Mouse (Mus musculus): ENCODE measurements around the gene Cdca3. TPM values are rescaled to one million over a fixed set of nuclear protein-coding genes. Genes with fewer than 3 reads are reported as not detected.
"Not testable (repeated sequence)": the region's sequence is repeated elsewhere in the genome, so short reads cannot be mapped to it uniquely, and the experiment has no call there.

The Cdca3 gene
- 188 and 197 TPM in 2 replicates for polyA plus RNA-seq (2015; fragmentation: Nextera tagmentation; extraction: Ambion mirVana)

DNA sequence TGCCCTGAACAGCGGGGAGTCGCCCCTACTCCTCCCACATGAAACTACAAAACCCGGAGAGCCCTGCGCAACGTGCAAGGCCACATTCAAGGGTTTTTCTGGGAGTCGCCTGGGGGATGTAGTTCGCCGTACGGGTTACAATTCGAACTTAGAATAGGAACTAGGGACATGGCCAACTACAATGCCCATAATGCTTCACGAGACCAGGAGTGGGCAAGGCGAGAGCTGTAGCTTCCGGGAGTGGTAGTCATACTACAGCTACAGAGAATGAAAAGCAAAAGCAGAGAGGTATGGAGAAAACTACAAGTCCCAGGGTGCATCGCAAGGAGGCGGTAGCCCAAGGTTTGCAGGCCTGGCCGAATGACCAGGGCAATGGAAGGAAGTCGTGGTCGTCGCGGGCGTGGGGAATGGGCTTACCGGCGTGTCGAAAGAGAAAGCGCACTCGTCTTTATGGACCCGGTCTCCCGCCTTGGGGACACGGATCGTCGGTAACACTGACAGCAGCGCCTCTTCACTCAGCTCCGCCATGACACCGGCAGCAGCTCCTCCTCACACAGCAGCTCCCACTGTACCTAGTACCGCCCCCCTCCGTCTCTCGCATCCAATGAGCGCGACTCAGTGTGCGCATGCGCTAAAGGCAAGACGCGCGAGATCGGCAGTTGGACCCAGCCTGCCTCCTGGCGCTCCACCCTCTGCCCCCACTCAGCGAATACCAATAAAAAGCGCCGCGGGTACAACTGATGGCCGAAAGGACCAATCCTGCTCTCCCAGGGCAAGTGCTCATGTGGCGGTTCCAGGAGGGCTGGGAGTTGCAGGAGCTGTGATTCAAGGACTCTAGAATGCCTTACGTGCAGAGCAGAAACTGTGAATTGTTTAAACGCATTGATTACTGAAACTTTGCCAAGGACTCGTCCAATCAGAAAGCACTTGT, at the start of gene Cdca3, which contains the start of gene Usp5:
Cdca3 (plus strand) TSS at position 680 of the 931 bp plus-strand sequence.
Usp5 (minus strand) TSS at position 617 of the 931 bp plus-strand sequence.
- Histone ChIP-seq H3K9me3 (no peaks in the 10 kb centered on the region), H3K27me3 (no peaks in the 10 kb centered on the region), H3K9ac (peak within 1 kb of the TSS; percentile 75), H3K4me3 (peak within 1 kb of the TSS; percentile 61), H3K4me2 (peak within 1 kb of the TSS; percentile 85), H3K36me3 (peaks cover 43% of the 10 kb centered on the region), H3K27ac (peak within 1 kb of the TSS; percentile 93), H3K4me1 (peaks cover 27% of the 10 kb centered on the region)
- ATAC-seq (ENCODE audit: borderline replicate concordance, extremely low read depth, low FRiP score, low TSS enrichment), result peak; percentile 95
- 0% methylated on average over 55 of the region's 55 CpGs for WGBS

DNA sequence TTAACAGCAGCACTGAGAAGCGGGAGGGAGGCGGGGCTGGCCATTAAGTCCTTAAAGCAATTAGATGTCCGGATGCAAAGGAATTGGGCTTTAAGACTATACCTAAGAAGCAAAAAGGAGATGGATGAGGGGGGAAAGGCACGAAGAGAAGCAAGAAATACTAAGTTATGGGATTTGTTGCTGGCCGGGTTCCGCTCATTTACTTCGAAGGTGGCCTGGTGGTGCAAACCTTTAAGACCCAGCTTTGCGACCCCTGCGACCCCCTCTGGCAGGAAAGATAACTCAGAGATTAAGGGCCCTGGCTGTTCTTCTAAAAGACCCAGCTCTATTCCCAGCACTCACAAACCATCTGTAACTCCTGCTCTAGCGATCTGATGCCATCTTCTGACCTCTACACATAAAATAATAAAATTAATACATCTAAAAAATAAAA, 49.3 kb upstream of the Cdca3 start:
- Histone ChIP-seq H3K4me2 (peak overlapping the region; percentile 77), H3K4me3 (peak overlapping the region; percentile 40), H3K4me1 (peaks cover 17% of the 10 kb centered on the region), H3K27me3 (peaks cover 12% of the 10 kb centered on the region), H3K9me3 (no peaks in the 10 kb centered on the region), H3K9ac (0 out of 2 replicates have a peak overlapping the region, but pooled peaks have one; percentile 8), H3K36me3 (no peaks in the 10 kb centered on the region), H3K27ac (no peak overlapping the region)
- ATAC-seq (ENCODE audit: borderline replicate concordance, extremely low read depth, low FRiP score, low TSS enrichment), result 0 out of 2 replicates have a peak, but pooled peaks have one; percentile 5
- 13% methylated on average over 10 of the region's 10 CpGs for WGBS

DNA sequence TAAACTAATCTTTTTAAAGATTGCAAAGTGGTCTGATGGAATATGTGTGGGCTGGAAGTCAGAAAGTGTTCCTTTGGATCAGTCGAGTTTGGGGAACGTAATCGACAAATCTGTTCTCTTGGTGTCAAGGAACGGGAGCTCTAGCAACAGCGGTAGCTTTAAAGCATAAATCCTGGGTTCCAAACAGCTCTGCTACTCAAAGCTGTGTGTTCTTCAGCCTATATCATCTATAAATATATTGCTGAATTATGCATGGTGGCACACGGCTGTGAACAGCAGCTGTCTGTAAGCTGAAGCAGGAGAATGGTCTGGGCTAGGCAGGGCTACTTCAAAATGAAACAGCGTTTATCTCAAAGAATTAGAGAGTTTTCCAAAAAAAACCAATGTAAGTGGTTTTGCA, 48.4 kb upstream of the Cdca3 start:
- Histone ChIP-seq H3K4me1 (peaks cover 17% of the 10 kb centered on the region), H3K27me3 (peaks cover 12% of the 10 kb centered on the region), H3K36me3 (no peaks in the 10 kb centered on the region), H3K4me3 (no peak overlapping the region), H3K27ac (no peak overlapping the region), H3K9me3 (no peaks in the 10 kb centered on the region), H3K9ac (no peak overlapping the region), H3K4me2 (no peak overlapping the region)
- ATAC-seq (ENCODE audit: borderline replicate concordance, extremely low read depth, low FRiP score, low TSS enrichment), result no peak
- WGBS, result 82% methylated on average over 7 of the region's 7 CpGs

DNA sequence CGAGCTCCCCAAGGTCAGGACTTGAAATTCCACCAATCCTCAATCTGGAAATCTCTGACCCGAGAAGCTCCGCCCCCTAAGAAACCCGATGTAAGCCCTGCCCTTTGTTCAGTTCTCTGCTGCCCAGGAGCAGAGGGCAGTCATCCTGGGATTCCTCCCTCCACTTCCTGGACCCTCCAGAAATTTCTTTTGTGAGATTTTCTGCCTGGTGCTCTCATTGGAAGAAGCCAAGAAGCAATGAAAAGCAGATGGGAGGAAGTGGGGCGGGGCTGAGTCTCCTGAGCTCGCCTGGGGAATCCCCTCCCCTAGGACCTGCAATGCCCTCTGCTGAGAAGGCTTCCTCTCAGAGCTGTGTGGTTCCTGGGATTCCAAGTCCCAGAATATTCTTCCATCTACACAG, 46.9 kb upstream of the Cdca3 start:
- no peaks in the 10 kb centered on the region for H3K36me3 ChIP-seq
- H3K9ac ChIP-seq, result no peak overlapping the region
- ATAC-seq (ENCODE audit: borderline replicate concordance, extremely low read depth, low FRiP score, low TSS enrichment), result peak; percentile 50; the same call in 1 of the 2 replicates
- no peak overlapping the region for H3K27ac ChIP-seq
- H3K4me1 ChIP-seq, result peaks cover 17% of the 10 kb centered on the region
- H3K4me3 ChIP-seq, result peak overlapping the region; percentile 27
- H3K9me3 ChIP-seq, result no peaks in the 10 kb centered on the region
- WGBS, result 20% methylated on average over 6 of the region's 6 CpGs
- H3K27me3 ChIP-seq, result peaks cover 12% of the 10 kb centered on the region
- peak overlapping the region; percentile 36 for H3K4me2 ChIP-seq

DNA sequence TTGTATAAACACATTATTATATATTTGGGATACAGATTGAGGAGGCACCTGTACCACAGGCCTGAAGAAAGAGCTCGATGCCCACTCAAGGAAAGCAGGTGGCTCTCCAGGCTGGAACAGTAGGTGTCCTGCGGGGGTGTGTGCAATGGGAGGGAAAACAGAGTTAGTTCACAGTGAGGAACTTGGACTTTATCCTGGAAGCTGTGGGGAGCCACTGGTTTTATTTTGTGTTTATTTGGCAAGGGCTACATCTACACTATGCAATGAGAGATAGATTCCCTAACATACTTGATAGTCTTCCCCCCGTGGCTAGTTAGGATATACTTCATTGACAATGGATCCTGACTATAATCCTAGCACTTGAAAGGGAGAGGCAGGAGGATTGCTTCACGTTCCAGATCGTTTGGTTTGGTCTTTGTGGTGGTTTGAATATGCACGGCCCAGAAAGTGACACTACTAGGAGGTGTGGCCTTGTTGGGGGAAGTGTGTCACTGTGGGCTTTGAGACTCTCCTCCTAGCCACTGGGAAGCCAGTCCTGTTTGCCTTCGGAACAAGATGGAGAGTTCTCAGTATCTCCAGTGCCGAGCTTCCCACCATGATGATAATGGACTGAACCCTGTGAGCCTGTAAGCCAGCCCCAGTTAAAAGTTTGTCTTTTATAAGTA, 42.5 kb upstream of the Cdca3 start:
- H3K9me3 ChIP-seq, result no peaks in the 10 kb centered on the region
- no peak overlapping the region for H3K27ac ChIP-seq
- H3K4me2 ChIP-seq, result no peak overlapping the region
- H3K27me3 ChIP-seq, result no peaks in the 10 kb centered on the region
- H3K36me3 ChIP-seq, result no peaks in the 10 kb centered on the region
- H3K9ac ChIP-seq, result no peak overlapping the region
- no peak overlapping the region for H3K4me3 ChIP-seq
- no peak for ATAC-seq (ENCODE audit: borderline replicate concordance, extremely low read depth, low FRiP score, low TSS enrichment)
- 45% methylated on average over 8 of the region's 8 CpGs for WGBS
- H3K4me1 ChIP-seq, result 0 out of 2 replicates have a peak, but pooled peaks cover 6% of the 10 kb centered on the region

DNA sequence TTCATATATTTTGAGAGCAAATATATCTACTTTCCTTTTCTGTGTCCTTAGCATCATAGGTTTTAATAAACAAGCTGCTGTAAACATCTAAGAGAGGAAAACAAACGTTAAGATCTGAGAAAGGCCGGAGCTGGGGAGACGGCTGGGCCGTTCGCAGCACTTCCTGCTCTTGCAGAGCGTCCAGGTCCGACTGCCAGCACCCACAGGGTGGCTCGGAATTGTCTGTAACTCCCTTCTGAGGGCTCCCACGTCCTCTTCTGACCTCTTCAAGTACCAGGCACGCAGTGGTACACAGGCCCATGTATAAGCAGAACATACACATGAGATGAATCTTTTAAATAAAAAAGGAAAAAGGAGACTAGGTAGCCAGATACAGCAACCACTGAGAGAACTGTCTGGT, 41.6 kb upstream of the Cdca3 start:
- H3K36me3 ChIP-seq, result no peaks in the 10 kb centered on the region
- H3K9ac ChIP-seq, result no peak overlapping the region
- H3K27ac ChIP-seq, result no peak overlapping the region
- 62% methylated on average over 10 of the region's 10 CpGs for WGBS
- ATAC-seq (ENCODE audit: borderline replicate concordance, extremely low read depth, low FRiP score, low TSS enrichment), result no peak
- no peaks in the 10 kb centered on the region for H3K9me3 ChIP-seq
- H3K27me3 ChIP-seq, result no peaks in the 10 kb centered on the region
- H3K4me2 ChIP-seq, result no peak overlapping the region
- no peak overlapping the region for H3K4me3 ChIP-seq
- H3K4me1 ChIP-seq, result 0 out of 2 replicates have a peak, but pooled peaks cover 3% of the 10 kb centered on the region

DNA sequence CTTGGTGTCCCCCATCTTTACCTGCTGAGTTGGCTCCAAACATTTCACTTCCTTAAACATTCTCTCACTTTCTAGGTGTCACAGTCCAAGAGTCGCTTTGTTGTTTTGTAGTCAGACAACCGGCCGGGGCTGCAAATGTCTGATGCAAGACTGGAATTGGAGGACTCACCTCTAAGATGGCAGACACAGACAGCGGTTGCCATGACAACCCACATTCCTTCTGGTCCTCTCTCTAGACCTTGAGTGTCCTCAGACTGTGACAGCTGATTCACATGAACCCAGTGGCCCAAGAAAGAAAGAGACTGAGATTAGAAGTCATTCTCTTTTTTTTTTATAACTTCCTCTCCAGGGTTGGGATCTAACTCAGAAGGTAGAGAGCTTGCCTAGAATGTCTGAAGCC, 39.8 kb upstream of the Cdca3 start:
- WGBS, result 69% methylated on average over 4 of the region's 4 CpGs
- Histone ChIP-seq H3K9me3 (no peaks in the 10 kb centered on the region), H3K4me3 (no peak overlapping the region), H3K27me3 (no peaks in the 10 kb centered on the region), H3K9ac (no peak overlapping the region), H3K4me2 (no peak overlapping the region), H3K36me3 (no peaks in the 10 kb centered on the region), H3K4me1 (no peaks in the 10 kb centered on the region), H3K27ac (no peak overlapping the region; the same call in 1 of the 2 replicates)
- ATAC-seq (ENCODE audit: borderline replicate concordance, extremely low read depth, low FRiP score, low TSS enrichment), result no peak

DNA sequence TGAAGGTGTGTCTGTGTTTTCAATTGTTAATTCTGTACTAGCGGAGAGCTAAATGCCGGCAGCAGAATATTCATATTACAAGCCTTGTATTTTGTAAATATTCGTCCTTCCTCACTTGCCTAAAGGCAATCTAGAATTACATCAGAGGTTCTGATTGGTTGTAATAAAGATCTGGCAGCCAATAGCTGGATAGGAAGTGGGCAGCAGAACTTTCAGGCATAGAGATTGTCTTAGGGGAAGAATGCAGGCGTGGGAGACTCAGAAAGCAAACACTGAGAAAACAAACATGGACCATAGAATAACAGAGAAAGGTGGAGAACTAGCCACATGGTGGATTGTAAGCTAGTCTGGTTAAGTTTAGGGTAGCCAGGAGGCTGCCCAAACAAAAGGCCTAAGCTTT, 39.2 kb upstream of the Cdca3 start:
- no peaks in the 10 kb centered on the region for H3K4me1 ChIP-seq
- no peak overlapping the region for H3K9ac ChIP-seq
- ATAC-seq (ENCODE audit: borderline replicate concordance, extremely low read depth, low FRiP score, low TSS enrichment), result no peak
- no peaks in the 10 kb centered on the region for H3K9me3 ChIP-seq
- H3K27ac ChIP-seq, result no peak overlapping the region
- no peak overlapping the region for H3K4me2 ChIP-seq
- no peaks in the 10 kb centered on the region for H3K36me3 ChIP-seq
- WGBS, result 48% methylated on average over 4 of the region's 4 CpGs
- no peaks in the 10 kb centered on the region for H3K27me3 ChIP-seq
- no peak overlapping the region for H3K4me3 ChIP-seq

DNA sequence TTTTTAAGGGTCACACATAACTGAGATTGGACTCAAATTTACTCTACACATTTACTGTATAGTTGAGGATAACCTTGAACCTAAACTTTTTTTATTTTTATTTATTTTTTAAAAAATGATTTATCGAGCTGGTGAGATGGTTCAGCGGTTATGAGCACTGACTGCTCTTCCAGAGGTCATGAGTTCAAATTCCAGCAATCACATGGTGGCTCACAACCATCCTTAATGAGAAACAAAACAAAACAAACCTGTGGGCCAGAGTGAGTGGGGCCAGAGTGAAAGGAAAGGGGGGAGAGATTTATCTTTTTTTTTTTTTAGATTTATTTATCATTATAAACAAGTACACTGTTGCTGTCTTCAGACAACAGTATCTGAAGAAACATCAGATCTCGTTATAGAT, 37.4 kb upstream of the Cdca3 start:
- Histone ChIP-seq H3K27ac (no peak overlapping the region), H3K27me3 (no peaks in the 10 kb centered on the region), H3K9me3 (no peaks in the 10 kb centered on the region), H3K4me3 (no peak overlapping the region), H3K4me1 (no peaks in the 10 kb centered on the region), H3K9ac (no peak overlapping the region), H3K4me2 (no peak overlapping the region), H3K36me3 (no peaks in the 10 kb centered on the region)
- ATAC-seq (ENCODE audit: borderline replicate concordance, extremely low read depth, low FRiP score, low TSS enrichment), result no peak
- 70% methylated on average over 3 of the region's 3 CpGs for WGBS

DNA sequence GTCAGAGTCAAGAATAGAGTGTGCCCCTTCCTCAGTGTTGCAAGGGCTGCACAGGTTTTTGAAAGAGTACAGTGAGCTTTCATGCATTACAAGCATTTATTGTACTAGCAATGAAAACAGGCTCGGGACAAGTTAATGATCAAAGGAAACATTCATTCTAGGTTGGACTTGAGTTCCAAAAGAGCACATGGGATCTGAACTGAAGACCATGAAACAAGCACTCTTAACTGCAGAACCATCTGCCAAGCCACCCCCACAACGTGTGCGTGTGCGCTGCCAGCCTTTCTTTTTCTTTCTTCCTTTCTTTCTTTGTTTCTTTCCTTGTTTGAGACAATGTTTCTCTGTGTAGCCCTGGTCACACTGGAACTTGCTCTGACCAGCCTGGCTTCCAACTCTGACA, 33.6 kb upstream of the Cdca3 start:
- Histone ChIP-seq H3K36me3 (no peaks in the 10 kb centered on the region), H3K27me3 (no peaks in the 10 kb centered on the region), H3K9ac (no peak overlapping the region), H3K9me3 (no peaks in the 10 kb centered on the region), H3K4me2 (no peak overlapping the region), H3K4me3 (no peak overlapping the region), H3K4me1 (no peaks in the 10 kb centered on the region), H3K27ac (no peak overlapping the region)
- WGBS, result 76% methylated on average over 4 of the region's 4 CpGs
- no peak for ATAC-seq (ENCODE audit: borderline replicate concordance, extremely low read depth, low FRiP score, low TSS enrichment)

DNA sequence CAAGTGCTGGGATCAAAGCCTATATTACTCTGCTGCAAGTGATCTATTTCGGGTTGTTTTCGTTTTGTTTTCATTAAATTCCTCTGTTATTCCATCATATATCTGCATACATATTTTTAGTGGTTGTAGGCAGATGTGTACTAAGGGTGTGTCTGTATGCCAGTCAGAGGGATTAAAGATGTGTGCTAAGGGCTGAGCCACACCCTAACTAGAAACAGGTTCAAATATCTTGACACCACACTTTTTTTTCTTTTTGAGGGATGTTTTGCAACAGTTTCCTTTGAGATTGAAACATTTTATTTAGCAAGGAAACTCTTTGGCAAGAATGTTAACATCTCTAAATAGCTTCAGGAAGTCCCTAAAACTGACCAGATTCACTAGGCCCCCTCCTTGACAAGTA, 33.1 kb upstream of the Cdca3 start:
- no peaks in the 10 kb centered on the region for H3K9me3 ChIP-seq
- H3K4me1 ChIP-seq, result no peaks in the 10 kb centered on the region
- H3K36me3 ChIP-seq, result no peaks in the 10 kb centered on the region
- H3K4me2 ChIP-seq, result no peak overlapping the region
- no peak for ATAC-seq (ENCODE audit: borderline replicate concordance, extremely low read depth, low FRiP score, low TSS enrichment)
- H3K9ac ChIP-seq, result no peak overlapping the region
- WGBS, result 74% methylated on average over 2 of the region's 2 CpGs
- H3K27me3 ChIP-seq, result no peaks in the 10 kb centered on the region
- no peak overlapping the region for H3K4me3 ChIP-seq
- no peak overlapping the region for H3K27ac ChIP-seq

DNA sequence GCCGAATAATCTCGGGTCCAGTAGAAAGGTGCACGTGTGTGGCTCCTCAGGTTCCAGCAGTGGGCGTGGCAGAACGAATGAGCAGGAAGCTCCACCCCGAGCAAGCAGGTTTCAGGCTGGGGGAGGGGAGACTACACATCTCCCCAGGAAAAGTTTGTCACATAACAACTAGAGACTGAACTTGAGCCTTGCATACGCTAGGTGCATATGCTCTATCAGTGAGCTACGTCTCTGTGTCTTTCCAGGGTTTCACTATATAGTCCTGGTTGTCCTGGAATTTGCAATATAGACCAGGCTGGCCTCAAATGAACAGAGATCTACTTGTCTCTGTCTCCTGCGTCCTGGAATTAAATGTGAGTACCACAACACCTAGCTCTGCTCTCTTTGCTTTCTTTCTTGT, 26.9 kb upstream of the Cdca3 start:
- WGBS, result 12% methylated on average over 6 of the region's 9 CpGs
- peaks cover 13% of the 10 kb centered on the region for H3K4me1 ChIP-seq
- not testable (repeated sequence) for H3K27ac ChIP-seq; H3K9ac ChIP-seq; H3K9me3 ChIP-seq; H3K27me3 ChIP-seq; ATAC-seq (ENCODE audit: borderline replicate concordance, extremely low read depth, low FRiP score, low TSS enrichment); H3K36me3 ChIP-seq
- H3K4me2 ChIP-seq, result peak overlapping the region; percentile 47
- peak overlapping the region; percentile 22; the same call in 1 of the 2 replicates for H3K4me3 ChIP-seq
